Mouse (Mus musculus): ENCODE measurements around the gene Ip6k1. TPM values are rescaled to one million over a fixed set of nuclear protein-coding genes. Genes with fewer than 3 reads are reported as not detected.

The Ip6k1 gene
- polyA plus RNA-seq, 1 experiment from 2014 or later, result 55.3 TPM

DNA sequence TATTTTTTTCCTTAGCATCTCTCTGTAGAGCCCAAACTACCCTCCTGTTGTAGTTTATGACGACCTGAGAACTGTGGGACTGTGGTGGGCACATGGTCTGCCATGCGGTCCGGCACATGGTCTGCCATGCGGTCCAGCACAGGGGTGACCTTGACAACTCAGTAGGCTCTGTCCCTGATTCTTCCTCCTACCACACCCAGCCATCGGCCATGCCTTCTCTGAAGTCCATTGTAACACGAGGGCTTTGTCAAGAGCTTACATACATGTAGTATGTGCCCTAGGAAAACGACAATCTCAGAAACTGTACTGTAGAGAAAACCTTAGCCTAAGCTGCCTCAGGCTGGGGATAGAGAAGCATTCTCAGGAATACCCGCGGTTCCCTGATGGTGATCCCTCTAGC, 37.6 kb upstream of the Ip6k1 start:
- Histone ChIP-seq H3K4me2 (ENCODE audit: low read depth, low read length) (no peak overlapping the region), H3K9me3 (ENCODE audit: control insufficient read depth, low read length) (no peaks in the 10 kb centered on the region), H3K36me3 (ENCODE audit: control insufficient read depth, insufficient read depth, low read length) (peaks cover 8% of the 10 kb centered on the region), H3K27ac (ENCODE audit: low read length) (no peak overlapping the region), H3K4me1 (replicated peaks; ENCODE audit: control insufficient read depth, insufficient read depth, low read length) (no peaks in the 10 kb centered on the region), H3K4me3 (ENCODE audit: low read length) (no peak overlapping the region), H3K27me3 (ENCODE audit: control insufficient read depth, insufficient read depth, low read depth, low read length) (no peaks in the 10 kb centered on the region), H3K9ac (ENCODE audit: low read length) (no peak overlapping the region)
- WGBS, result 89% methylated on average over 9 of the region's 9 CpGs
- ATAC-seq (ENCODE audit: low read depth), result no peak

DNA sequence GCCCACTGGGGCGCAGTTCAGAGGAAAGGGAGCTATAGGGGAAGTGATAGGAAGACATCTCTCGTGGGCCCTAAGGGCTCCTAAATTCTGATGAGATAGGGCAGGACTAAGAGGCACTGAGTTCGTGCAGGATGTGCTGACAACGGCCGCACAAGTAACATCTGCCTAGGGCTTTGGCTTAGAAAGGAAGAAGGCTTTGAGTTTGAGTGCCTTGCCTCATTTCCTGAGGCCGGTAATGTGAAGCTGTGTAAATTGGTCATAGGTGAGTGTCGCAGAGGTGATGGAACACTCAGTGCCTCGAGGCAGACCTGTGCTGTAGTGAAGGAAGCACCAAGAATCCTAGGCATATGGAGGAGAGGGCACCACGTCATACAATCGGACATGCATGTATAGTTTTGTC, 35.6 kb upstream of the Ip6k1 start:
- no peak overlapping the region for H3K4me2 ChIP-seq (ENCODE audit: low read depth, low read length)
- H3K4me1 ChIP-seq (replicated peaks; ENCODE audit: control insufficient read depth, insufficient read depth, low read length), result no peaks in the 10 kb centered on the region
- 0 out of 2 replicates have a peak overlapping the region, but pooled peaks have one; percentile 5 for H3K9ac ChIP-seq (ENCODE audit: low read length)
- H3K9me3 ChIP-seq (ENCODE audit: control insufficient read depth, low read length), result no peaks in the 10 kb centered on the region
- peaks cover 7% of the 10 kb centered on the region for H3K36me3 ChIP-seq (ENCODE audit: control insufficient read depth, insufficient read depth, low read length)
- no peak overlapping the region for H3K4me3 ChIP-seq (ENCODE audit: low read length)
- H3K27me3 ChIP-seq (ENCODE audit: control insufficient read depth, insufficient read depth, low read depth, low read length), result no peaks in the 10 kb centered on the region
- WGBS, result 78% methylated on average over 10 of the region's 10 CpGs
- ATAC-seq (ENCODE audit: low read depth), result no peak
- H3K27ac ChIP-seq (ENCODE audit: low read length), result no peak overlapping the region

DNA sequence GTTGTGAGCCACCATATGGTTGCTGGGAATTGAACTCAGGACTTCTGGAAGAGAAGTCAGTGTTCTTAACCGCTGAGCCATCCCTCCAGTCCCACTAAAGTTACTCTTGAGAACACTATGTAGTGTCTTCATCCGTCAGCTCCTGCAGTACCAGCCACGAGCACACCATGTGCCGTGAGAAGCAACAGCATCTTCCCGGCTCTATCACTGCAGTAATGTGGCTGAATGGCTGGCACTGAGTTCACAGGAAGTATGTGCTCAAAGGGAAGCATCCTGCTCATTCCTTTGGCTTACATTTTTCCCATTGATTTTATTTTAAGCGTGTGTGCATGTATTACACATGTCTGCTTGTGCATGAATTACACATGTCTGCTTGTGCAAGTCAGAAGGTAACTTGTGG, 34.9 kb upstream of the Ip6k1 start:
- Histone ChIP-seq H3K9me3 (ENCODE audit: control insufficient read depth, low read length) (no peaks in the 10 kb centered on the region), H3K27ac (ENCODE audit: low read length) (no peak overlapping the region), H3K4me3 (ENCODE audit: low read length) (no peak overlapping the region), H3K9ac (ENCODE audit: low read length) (no peak overlapping the region), H3K4me2 (ENCODE audit: low read depth, low read length) (no peak overlapping the region), H3K4me1 (replicated peaks; ENCODE audit: control insufficient read depth, insufficient read depth, low read length) (no peaks in the 10 kb centered on the region), H3K27me3 (ENCODE audit: control insufficient read depth, insufficient read depth, low read depth, low read length) (no peaks in the 10 kb centered on the region), H3K36me3 (ENCODE audit: control insufficient read depth, insufficient read depth, low read length) (peaks cover 7% of the 10 kb centered on the region)
- no peak for ATAC-seq (ENCODE audit: low read depth)
- WGBS, result 68% methylated on average over 6 of the region's 6 CpGs

DNA sequence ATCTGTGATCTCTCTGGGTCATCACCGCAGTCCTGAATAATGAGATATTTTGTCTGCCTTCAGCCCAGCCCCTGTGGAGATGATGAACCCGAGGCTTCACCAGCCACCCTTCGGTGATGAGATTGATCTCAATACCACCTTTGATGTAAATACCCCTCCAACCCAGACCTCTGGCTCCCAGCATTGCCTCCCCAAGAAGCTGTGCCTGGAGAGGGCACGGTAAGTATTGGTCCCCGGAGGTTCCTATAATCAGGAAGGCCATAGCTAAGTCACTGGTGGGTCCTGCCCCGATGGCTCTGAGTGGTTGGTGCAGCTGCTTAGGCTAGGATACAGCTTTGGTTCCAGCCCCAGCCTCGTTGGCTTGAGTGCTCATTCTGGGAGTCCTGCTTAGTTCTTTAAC, 33.8 kb upstream of the Ip6k1 start:
- WGBS, result 87% methylated on average over 7 of the region's 7 CpGs
- Histone ChIP-seq H3K9me3 (ENCODE audit: control insufficient read depth, low read length) (no peaks in the 10 kb centered on the region), H3K4me3 (ENCODE audit: low read length) (no peak overlapping the region), H3K4me2 (ENCODE audit: low read depth, low read length) (no peak overlapping the region), H3K4me1 (replicated peaks; ENCODE audit: control insufficient read depth, insufficient read depth, low read length) (no peaks in the 10 kb centered on the region), H3K27ac (ENCODE audit: low read length) (no peak overlapping the region), H3K36me3 (ENCODE audit: control insufficient read depth, insufficient read depth, low read length) (peaks cover 7% of the 10 kb centered on the region), H3K27me3 (ENCODE audit: control insufficient read depth, insufficient read depth, low read depth, low read length) (no peaks in the 10 kb centered on the region), H3K9ac (ENCODE audit: low read length) (no peak overlapping the region)
- no peak for ATAC-seq (ENCODE audit: low read depth)

DNA sequence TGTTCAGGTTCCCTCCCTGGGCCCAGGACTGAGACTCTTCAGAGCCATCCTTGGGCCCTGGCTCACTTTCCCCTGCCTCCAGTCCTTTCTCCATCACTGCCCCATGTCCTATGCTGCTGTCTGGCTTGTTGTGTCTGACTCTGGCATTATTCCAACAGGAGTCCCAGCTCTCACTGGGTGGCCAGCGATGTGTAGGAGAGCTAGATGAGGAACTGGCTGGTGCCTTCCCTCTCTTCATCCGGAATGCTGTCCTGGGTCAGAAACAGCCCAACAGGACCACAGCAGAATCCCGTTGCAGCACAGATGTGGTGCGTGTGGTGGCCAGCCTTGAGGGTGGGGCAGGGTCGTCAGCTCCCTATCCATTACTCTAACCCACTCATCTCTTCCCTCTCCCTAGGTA, 32.0 kb upstream of the Ip6k1 start:
- no peak overlapping the region for H3K4me3 ChIP-seq (ENCODE audit: low read length)
- H3K27me3 ChIP-seq (ENCODE audit: control insufficient read depth, insufficient read depth, low read depth, low read length), result no peaks in the 10 kb centered on the region
- no peaks in the 10 kb centered on the region for H3K9me3 ChIP-seq (ENCODE audit: control insufficient read depth, low read length)
- ATAC-seq (ENCODE audit: low read depth), result no peak
- H3K4me1 ChIP-seq (replicated peaks; ENCODE audit: control insufficient read depth, insufficient read depth, low read length), result no peaks in the 10 kb centered on the region
- H3K36me3 ChIP-seq (ENCODE audit: control insufficient read depth, insufficient read depth, low read length), result peaks cover 7% of the 10 kb centered on the region
- no peak overlapping the region for H3K9ac ChIP-seq (ENCODE audit: low read length)
- WGBS, result 69% methylated on average over 5 of the region's 5 CpGs
- no peak overlapping the region for H3K4me2 ChIP-seq (ENCODE audit: low read depth, low read length)
- no peak overlapping the region for H3K27ac ChIP-seq (ENCODE audit: low read length)

DNA sequence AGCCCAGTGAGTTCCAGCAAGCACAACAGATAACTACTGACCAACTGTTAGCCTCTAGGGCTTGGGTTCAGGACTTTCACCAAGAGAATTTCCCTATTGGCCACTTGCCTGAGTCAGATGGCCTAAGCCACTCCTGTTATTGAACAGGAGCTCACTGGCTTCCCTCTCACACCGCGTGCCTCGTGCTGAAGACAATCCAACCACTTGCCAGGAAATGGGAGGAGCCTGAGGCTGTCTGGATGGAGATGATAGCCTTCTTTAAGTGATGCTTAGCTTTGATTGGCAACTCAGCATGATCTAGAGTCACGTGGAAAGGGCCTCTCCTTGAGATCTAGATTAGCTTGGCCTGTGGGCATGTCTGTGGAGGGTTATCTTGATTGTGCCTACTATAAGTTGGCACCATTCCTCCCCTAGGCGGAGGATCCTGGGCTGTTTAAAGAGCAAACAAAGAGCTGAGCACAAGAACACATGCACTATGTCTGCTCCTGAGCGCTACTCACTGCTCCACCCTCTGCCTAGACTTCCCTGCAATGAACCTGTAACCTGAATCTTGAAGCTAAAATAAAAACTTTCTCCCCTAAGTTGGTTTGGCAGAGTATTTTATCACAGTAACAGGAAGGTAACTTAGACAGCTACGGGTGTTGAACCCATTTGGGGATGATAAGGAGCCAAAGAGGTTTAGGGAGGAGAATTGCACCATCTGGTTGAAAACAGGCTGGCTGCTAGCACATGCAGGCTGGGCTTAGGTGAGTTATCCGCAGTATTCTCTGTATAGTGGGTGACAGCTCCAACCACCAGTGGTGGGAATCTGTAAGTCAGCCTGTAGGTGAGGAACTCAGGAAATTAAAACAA, 30.4 kb upstream of the Ip6k1 start:
- no peak overlapping the region for H3K4me3 ChIP-seq (ENCODE audit: low read length)
- 57% methylated on average over 8 of the region's 8 CpGs for WGBS
- no peak overlapping the region for H3K9ac ChIP-seq (ENCODE audit: low read length)
- no peaks in the 10 kb centered on the region for H3K27me3 ChIP-seq (ENCODE audit: control insufficient read depth, insufficient read depth, low read depth, low read length)
- peak; percentile 55 for ATAC-seq (ENCODE audit: low read depth)
- H3K4me2 ChIP-seq (ENCODE audit: low read depth, low read length), result no peak overlapping the region
- H3K36me3 ChIP-seq (ENCODE audit: control insufficient read depth, insufficient read depth, low read length), result peaks cover 7% of the 10 kb centered on the region
- no peaks in the 10 kb centered on the region for H3K4me1 ChIP-seq (replicated peaks; ENCODE audit: control insufficient read depth, insufficient read depth, low read length)
- no peaks in the 10 kb centered on the region for H3K9me3 ChIP-seq (ENCODE audit: control insufficient read depth, low read length)
- no peak overlapping the region for H3K27ac ChIP-seq (ENCODE audit: low read length)

DNA sequence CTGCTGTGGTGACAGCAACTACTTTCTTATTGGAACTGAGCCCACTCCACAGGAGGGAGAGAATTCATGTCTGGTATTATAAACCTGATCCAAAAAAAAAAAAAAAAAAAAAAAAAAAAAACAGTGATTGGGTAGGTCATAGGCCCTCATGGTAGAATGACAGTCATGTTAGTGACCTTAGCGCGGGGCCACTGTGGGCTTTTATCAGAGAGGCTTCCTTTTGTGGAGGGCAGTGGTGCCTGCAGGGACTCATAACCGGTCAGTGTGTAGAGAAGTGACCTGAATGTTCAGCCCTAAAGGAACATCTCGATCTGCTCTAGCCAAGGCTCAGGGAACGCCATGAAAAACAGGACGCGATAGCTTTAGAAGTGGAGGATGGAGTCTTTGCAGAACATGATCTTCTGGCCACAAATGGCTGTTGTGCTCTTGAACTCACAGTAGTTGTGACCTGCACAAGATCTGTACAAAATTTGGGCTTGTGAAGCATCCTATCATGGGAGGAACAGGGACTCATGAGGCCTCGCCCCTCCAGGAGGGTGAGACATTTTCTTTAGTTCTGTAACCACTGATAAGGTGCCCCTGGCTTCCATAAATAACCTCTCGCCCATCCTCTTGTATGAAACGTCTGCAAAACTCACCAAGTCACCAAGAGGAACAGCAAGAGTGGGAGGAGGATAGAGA, 27.7 kb upstream of the Ip6k1 start:
- H3K9ac ChIP-seq (ENCODE audit: low read length), result no peak overlapping the region
- H3K4me3 ChIP-seq (ENCODE audit: low read length), result no peak overlapping the region
- no peaks in the 10 kb centered on the region for H3K27me3 ChIP-seq (ENCODE audit: control insufficient read depth, insufficient read depth, low read depth, low read length)
- no peaks in the 10 kb centered on the region; the same call in none of the 2 replicates for H3K36me3 ChIP-seq (ENCODE audit: control insufficient read depth, insufficient read depth, low read length)
- H3K4me2 ChIP-seq (ENCODE audit: low read depth, low read length), result no peak overlapping the region
- no peak overlapping the region for H3K27ac ChIP-seq (ENCODE audit: low read length)
- H3K4me1 ChIP-seq (replicated peaks; ENCODE audit: control insufficient read depth, insufficient read depth, low read length), result no peaks in the 10 kb centered on the region
- WGBS, result 73% methylated on average over 10 of the region's 10 CpGs
- no peaks in the 10 kb centered on the region for H3K9me3 ChIP-seq (ENCODE audit: control insufficient read depth, low read length)
- no peak for ATAC-seq (ENCODE audit: low read depth)

DNA sequence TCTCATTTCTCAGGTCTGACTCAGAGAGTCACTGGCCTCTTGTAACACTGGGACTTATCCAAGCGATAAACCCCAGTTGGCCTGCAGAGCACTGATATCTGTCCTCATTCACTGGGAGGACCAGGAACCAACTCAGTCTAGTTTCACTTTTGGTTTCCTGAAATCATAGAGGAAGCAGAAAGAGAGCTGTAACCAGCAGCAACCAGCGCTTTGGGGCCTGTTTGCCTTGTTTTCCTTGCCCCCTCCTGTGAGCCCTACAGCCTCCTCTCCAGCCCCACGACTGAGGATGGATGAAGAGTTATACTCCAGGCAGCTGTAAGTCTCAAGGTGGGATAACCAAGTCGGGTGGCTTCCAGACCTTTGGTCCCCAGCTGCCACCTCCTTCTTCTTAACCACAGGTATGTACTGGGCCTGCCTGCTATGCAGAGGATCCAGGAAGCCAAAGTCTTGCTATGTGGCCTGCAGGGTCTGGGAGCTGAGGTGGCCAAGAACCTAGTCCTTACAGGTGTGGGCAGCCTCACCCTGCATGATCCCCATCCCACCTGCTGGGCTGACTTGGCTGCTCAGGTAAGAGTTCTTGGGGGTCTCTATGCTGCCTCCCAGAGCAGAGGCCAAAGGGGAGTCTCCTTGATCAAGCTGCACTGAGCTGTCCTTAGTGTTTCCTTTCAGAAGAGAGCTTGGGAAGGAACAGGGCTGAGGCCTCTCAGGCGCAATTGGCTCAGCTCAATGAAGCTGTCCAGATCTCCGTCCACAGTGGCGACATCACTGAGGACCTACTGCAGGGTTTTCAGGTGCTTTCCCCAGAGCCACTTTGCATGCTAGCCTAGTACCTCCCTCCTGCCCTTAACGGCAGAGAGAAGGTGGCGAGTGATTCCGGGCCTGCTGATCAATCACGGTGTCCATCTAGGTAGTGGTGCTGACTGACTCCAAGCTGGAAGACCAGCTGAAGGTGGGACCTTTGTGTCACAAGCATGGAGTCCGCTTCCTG, 26.6 kb upstream of the Ip6k1 start, which contains the start of gene Uba7:
TSS of gene Uba7 (plus strand) at position 107 of the 988 bp plus-strand sequence.
- WGBS, result 65% methylated on average over 12 of the region's 12 CpGs
- Histone ChIP-seq H3K9ac (ENCODE audit: low read length) (peak within 1 kb of the TSS; percentile 54), H3K36me3 (ENCODE audit: control insufficient read depth, insufficient read depth, low read length) (no peaks in the 10 kb centered on the region; the same call in none of the 2 replicates), H3K27me3 (ENCODE audit: control insufficient read depth, insufficient read depth, low read depth, low read length) (no peaks in the 10 kb centered on the region), H3K27ac (ENCODE audit: low read length) (peak within 1 kb of the TSS; percentile 67), H3K4me2 (ENCODE audit: low read depth, low read length) (peak within 1 kb of the TSS; percentile 38), H3K4me1 (replicated peaks; ENCODE audit: control insufficient read depth, insufficient read depth, low read length) (peaks cover 8% of the 10 kb centered on the region), H3K9me3 (ENCODE audit: control insufficient read depth, low read length) (no peaks in the 10 kb centered on the region), H3K4me3 (ENCODE audit: low read length) (peak within 1 kb of the TSS; percentile 31)
- peak; percentile 30 for ATAC-seq (ENCODE audit: low read depth)

All from lung, embryonic 16.5 days (tissue).